Mouse (Mus musculus) cerebellum, postnatal 25 days (tissue): ENCODE data around the gene Zfp579.

Experiments used
- DNase-seq, 2 experiments: peaks; one replicate each; pipeline ENCODE4 v3.0.0; 2021; ENCODE audit warnings: mixed read lengths in 2 of 2

Zfp579 gene

DNA sequence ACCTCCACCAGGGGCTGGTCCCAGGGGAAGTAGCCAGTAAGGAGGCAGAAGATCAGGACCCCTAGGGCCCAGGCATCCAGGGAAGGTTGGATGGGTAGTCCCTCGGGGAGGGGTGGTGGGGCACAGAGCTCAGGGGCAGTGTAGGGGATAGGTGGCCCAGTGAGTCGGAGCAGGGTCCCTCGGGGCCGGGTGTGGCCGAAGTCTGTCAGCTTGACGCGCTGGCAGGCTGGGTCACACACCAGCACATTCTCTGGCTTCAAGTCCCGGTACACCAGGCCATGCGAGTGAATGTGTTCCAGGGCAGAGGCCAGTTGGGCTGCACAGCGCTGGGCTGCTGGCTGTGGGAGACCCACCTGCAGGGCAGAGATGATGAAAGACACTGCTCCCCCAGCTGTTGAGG, 38.6 kb downstream of the Zfp579 start:
- no peak for DNase-seq

DNA sequence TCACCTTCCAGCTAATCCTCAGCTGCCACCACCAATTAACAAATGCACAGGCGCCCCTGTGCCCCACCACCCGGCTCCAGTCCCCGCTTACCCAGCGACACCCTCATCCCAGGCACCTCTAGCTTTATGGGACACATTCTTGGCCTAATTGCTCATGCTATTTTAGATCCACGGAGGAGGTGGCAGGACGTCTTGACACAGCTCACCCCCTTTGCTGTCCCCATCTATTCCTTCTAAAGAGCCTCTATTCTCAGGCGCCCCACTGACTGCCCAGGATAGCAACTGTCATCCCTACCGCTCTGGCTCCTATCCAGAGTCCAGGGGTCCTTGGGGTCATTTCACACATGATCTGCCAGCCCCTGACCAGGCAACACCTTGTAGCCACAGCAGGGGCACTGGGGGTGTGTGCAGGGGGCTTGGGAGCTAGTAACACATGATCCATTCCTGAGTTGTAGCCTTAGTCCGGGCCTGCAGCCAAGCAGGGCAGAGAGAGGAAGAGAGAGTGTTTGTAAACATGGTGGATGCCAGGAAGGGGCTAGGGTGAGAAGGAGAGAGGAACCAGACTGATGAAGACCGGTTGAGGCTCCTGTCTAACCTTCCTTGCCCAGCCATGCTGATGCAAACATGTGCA, 42.0 kb downstream of the Zfp579 start:
- DNase-seq: no peak

DNA sequence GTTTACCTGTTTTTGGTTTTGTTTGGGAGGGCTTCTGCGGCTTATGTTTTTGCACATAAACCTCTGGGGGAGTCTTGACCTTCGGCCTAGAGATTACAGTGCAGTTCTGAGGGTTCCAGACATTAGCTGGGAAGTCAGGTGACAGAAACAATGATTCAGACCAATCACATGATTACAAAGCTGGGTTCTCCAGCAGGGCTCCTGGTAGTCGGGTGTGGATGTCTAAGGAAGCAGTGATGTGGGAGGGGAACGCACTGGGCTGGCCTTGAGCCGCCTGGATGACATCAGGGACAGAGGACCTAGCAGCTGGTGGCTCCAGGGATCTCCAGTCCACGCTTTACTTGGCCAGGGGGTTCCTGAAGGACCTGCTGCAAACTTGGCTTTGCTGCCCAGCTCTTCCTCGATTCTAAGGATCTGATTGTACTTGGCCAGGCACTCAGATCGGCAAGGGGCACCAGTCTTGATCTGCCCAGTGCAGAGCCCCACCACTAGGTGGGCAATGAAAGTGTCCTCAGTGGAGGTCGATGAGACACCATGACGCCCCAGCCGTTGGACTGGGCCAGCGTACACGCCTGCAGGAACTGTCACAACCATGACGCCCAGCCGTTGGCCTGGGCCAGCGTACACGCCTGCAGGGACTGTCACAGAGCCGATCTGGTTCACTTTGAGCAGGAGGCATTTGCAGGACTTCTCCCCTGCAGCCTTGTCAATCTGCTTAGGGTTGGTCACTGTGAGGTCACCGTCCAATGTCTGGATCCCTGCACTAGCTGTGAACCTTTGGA, 45.2 kb downstream of the Zfp579 start:
- DNase-seq: no peak

DNA sequence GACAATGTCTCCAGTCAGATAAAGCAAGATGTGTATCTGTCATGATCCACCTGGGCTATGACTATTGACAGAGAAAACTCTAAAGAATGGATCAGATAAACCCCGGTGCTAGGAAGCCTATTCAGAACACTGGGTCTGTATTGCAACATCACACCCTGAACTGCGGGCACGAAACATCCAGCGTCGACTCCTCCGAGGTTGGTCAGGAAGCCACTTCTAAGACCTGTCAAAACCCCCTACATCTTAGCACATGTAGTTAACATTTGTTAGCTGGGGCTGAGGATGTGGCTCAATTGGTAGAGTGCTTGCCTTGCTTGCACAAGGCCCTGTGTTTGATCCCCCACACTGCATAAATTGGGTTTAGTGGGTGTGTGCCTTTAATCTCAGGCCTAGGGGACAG, 47.6 kb downstream of the Zfp579 start:
- no peak for DNase-seq

DNA sequence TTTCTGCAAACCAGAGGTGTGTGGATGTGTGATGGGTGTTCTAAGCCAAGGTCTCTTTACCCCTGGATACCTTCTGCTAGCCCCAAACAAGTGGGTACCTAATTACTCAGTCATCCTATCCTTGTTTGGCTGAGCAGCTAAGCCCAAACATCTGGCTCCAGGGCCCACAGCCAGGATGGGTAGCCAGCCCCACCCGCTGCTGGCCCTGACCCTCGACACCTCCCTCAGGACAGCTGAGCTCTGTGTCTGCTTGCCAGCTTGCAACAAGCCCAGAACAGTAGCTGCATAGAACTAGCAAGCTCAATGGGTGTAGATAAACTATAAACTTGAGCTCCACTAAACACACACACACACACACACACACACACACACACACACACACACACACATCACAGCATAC, 48.1 kb downstream of the Zfp579 start:
- no peak for DNase-seq

DNA sequence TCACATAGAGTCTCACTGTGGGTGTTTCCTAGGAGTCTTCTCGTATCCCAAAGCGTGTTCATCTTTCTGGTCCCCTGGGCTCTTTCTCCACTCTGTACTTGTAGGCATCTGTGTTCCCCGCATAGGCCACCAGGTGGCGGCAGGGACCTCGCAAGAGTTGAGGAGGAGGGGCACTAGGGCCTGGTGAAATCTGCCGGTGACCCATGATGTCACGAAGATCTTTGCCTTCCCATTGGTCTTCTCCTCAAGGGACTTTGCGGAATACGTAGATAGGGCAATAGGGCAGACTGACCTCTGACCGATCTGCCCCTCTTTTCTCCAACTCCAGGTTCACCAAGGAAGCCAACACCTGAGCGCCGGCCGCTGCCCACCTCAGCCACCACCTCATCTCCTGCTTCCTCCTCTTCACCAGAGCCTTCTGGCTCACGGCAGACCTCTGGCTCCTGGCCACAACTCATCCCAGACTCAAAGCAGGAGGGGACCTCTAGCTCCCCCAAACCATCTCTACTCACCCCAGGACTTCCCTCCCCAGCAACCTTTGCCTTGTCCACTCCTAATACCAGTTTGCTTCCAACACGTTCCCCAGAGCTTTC, 52.6 kb downstream of the Zfp579 start:
- DNase-seq: peak; percentile 97

DNA sequence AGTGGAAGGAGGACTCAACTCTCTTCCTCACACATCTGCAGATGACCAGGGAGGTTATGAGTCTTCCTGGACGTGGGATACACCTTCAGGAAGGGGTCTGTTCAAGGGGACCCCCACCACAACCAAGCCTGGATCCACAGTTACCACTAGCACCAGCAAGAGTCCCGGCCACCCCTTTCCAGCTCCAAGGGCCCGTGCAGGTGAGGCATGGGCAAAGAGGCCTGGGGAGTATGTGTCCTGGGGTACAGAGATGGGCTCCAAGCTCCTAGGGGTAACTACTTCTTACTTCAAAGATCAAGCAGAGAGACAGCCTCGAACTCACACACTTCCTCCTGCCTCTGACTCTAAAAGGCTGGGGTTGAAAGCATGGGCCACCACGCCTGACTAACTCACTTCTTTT, 53.3 kb downstream of the Zfp579 start:
- no peak for DNase-seq

DNA sequence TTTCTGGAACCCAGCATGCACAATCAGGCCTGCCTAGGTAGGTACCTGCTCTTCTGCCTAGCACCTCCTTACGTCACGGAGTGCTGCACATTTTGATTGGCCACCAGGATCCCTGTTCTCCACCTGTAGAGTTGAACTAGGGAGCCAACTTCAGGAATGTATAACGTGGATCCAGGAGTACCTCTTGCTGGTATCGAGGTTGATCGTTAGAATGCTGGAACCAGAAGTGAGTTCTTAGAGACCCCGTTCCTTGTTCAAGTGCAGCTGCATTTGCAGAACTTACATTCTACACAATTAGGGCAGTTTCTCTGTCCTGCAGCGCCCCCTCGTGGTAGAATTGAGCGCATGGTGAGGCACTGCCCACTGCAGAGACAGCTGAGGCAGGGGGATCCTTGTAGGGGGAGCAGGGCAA, 55.9 kb downstream of the Zfp579 start:
- peak; percentile 87 to 88 for DNase-seq

DNA sequence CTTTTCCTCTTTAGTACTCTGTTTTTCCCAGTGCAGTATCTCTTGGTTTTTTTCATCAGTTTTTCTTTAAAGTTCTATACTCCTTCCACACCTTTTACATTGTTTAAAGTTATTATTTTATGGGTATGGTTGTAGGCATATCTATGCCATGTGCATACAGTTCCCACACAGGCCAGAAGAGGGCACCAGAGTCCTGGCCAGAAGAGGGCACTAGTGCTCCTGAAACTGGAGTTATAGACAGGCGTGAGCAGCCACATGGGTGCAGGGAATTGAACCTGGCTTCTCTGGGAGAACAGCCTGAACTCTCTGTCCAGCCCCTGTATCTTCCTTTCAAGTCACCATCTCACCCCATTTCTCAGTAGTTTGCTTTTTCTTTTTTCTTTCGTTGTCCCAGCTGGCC, 57.5 kb downstream of the Zfp579 start:
- peak; percentile 80 to 89 for DNase-seq

DNA sequence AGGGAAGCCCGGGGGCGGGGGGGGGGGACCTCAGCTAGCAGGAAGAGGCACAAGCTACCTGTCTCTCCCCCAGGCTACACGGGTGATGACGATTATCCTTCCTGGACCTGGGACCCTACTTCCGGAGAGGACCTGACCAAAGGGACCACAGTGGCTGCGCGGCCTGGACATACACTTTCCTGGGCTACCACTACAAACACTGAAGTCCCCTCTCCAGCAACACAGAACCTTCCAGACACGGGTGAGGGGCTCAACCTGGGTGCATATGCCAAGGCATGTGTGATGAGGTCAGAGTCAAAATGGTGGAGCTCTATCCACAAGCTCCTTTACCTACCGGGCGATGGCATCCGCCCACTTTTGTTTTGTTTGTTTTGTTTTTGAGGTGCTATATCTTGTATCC, 58.6 kb downstream of the Zfp579 start:
- DNase-seq: no peak

DNA sequence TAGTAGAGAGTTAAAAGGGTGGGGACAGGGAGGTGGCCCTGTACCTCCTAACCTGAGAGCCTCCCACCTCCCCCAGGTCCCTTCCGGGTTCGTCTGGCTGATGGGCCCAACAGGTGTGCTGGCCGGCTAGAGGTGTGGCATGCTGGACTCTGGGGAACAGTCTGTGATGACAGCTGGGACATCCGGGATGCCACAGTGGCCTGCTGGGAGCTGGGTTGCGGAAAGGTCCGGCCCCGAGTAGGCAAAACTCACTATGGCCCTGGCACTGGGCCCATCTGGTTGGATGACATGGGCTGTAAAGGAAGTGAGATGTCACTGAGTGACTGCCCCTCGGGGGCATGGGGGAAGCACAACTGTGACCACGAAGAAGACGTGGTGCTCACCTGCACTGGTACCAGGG, 59.1 kb downstream of the Zfp579 start:
- DNase-seq: no peak

DNA sequence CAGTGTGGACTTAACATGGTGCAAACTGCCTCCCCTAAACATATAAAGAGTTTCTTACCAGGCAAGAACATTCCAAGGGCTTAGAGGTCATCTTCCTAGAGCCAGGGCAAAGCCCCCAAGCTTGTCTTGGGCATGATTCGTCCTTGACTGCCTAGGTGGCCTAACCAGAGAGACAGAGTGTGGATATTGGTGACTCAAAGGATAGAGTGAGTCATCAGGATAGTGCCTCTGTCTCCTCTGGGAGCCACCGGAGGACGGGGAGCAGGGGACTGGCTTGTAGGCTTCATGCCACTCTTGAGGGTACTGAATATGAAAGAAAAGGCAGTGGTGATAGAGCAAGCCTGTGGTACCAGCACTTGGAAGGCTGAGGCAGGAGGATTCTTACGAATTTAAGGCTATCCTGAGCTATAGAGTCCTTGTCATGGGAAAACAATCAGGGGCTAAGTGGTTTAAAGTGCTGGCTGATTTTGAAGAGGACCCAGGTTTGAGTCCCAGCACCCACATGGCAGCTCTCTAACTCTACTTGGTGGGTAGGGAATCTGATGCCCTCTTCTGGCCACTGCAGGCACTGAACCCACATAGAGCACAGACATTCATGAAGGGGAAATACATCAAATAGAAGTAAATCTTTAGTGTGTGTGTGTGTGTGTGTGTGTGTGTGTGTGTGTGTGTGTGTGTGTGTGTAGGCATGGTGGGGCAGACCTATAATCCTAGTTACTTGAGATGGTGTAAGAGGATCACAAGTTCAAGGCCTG, 61.6 kb downstream of the Zfp579 start:
- no peak for DNase-seq
